Mouse (Mus musculus): Measurements from ENCODE around the gene Cadm2. TPM values are rescaled to one million over a fixed set of nuclear protein-coding genes. Genes with fewer than 3 reads are reported as not detected.

Cadm2 gene
- polyA plus RNA-seq, 2 experiments = 2.8 to 3.8 TPM

DNA sequence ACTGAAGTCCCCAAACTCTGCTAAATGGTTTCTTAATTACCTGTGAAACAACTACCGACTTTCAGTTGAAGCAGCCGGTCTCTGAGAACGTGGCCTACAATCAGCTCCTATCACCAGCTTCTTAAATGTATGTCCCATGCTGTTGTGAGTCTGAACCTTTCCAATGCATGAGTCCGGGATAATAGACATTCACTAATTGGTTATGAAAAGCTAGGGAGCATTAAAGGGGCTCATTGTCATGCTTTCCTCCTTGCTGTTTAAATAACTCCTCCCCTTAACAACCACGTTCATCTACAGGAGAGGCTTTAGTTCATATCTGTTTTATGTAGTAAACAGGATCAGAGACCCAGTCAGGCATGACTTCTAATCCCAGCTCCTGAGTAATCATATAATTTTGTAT lies 1008.1 kb downstream of the Cadm2 start:
- WGBS = 78% methylated on average over 5 of the region's 5 CpGs
- no peak for ATAC-seq (ENCODE audit: low FRiP score, low read depth)
- no peaks in the 10 kb centered on the region for H3K27me3 ChIP-seq (ENCODE audit: control insufficient read depth, insufficient read depth, low read length)
- DNase-seq (ENCODE audit: low spot score) = no peak
- TF ChIP-seq POLR2A (IDR thresholded peaks at IDR 0.05; ENCODE audit: borderline replicate concordance, extremely low read depth, insufficient read depth, insufficient read length) = no peak
- no peaks in the 10 kb centered on the region for H3K4me1 ChIP-seq (ENCODE audit: control insufficient read depth, insufficient read depth, low read length)
- H3K9ac ChIP-seq (ENCODE audit: low read depth, low read length, severe bottlenecking) = no peak overlapping the region
- H3K36me3 ChIP-seq (ENCODE audit: control insufficient read depth, insufficient read depth, low read length) = no peaks in the 10 kb centered on the region
- H3K4me3 ChIP-seq (replicated peaks; ENCODE audit: low read length) = no peak overlapping the region
- H3K4me2 ChIP-seq (replicated peaks; ENCODE audit: low read depth, low read length, severe bottlenecking) = no peak overlapping the region
- H3K9me3 ChIP-seq (ENCODE audit: control insufficient read depth, low read length) = no peaks in the 10 kb centered on the region
- H3K27ac ChIP-seq (replicated peaks; ENCODE audit: low read depth, low read length) = no peak overlapping the region
